Mouse (Mus musculus) brain, embryonic 18.5 days (tissue): ENCODE measurements around the gene Gm10801.
"Not testable (repeated sequence)": the region's sequence is repeated elsewhere in the genome, so short reads cannot be mapped to it uniquely, and the experiment has no call there.

Source experiments
- DNase-seq: peaks from one replicate; pipeline ENCODE4 v3.0.0-alpha.2; 2012; ENCODE audit warnings: low read depth, low spot score

The Gm10801 gene

DNA sequence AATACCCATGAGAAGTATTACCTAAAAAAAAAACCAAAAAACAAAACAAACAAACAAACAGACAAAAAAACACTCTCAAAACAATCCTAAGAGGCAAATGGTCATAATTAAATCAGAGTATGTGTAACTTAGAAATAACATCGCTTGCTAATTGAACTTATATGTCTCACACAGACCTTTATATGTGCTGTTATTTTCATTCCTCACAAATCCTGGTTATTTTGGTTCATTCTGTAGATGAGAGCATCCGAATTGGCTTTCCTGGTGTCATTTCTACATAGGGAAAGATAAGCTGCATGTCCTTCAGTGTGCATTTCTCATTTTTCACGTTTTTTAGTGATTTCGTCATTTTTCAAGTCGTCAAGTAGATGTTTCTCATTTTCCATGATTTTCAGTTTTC, at the start of gene Gm10801:
Gene Gm10801 (plus strand): TSS at position 301 of the 400 bp plus-strand sequence.
- not testable (repeated sequence) for DNase-seq

- not testable (repeated sequence) for DNase-seq
Observed at GRCm38 (mm10) chr2:98667201-98667600, 5.2 kb downstream of the Gm10801 start, which contains the start of gene Gm10800. TSS of gene Gm10800 (minus strand) at chr2:98667301.

DNA sequence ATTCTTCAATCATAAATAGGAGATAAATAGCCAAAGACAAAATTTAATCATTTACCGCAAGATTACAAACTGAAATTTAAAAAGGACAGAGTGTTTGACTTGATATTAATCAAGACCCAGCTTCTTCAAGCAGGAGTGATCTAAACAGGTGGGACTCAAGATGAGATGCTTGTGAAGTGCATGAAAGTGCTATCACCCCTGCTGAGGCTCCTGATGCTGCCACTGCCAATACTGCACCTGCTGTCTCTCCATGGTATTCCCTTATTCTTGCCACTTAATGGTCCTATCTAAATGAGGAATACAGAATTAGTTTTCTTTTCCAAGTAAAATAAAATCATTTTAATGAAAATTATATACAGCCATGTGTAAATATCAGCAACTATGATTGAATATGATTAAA, 35.5 kb downstream of the Gm10801 start:
- DNase-seq = no peak
